Mouse (Mus musculus): ENCODE results near the gene C130032M10Rik.

GRCm38 (mm10) chr9:114468701-114469100 lies 46.8 kb upstream of the C130032M10Rik start:
- TF ChIP-seq CTCF (IDR thresholded peaks at IDR 0.05; ENCODE audit: control insufficient read depth, insufficient read depth, insufficient read length), result no peak
- TF ChIP-seq MAX (IDR thresholded peaks at IDR 0.05), result no peak
- no peak for TF ChIP-seq FOSL1 (IDR thresholded peaks at IDR 0.05; ENCODE audit: insufficient read depth, low read length, poor library complexity, severe bottlenecking)
- TF ChIP-seq MYOD1 (IDR thresholded peaks at IDR 0.05; ENCODE audit: control insufficient read depth, insufficient read length, low read depth), result no peak
- TF ChIP-seq USF1 (IDR thresholded peaks at IDR 0.05; ENCODE audit: low read depth), result no peak
